Mouse (Mus musculus) spleen, postnatal 36 days (tissue): ENCODE data around the gene Slit3.

Experiments
- DNase-seq, 2 experiments: peaks; one replicate each; pipeline ENCODE4 v3.0.0; 2022; ENCODE audit warnings: low spot score in 2 of 2, mixed read lengths in 1 of 2

Slit3 gene

DNA sequence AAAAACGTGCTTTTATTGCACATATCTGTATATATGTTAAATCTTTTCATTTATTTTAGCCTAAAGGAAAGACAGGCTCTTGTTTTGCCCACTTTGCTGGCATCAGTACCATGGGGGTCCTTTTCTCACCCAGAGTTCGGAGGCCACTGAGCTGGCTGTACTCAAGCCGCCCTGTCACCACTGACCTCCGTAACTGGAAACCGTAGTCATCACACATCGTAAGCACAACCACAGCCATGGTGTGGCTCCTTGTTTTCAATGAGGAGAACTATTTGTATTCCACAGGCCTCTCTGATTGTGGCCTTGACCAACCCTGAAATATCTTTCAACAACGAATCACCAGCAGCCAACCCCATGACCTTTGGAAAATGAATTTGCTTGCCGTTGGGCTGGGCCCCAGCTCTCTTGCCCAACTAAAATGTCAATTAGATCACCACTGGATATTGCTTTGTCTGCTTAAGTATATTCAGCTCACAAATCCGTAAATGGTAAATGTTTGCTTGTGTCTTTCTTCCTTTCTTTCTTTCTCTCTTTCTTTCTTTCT is 405.3 kb downstream of the Slit3 start:
- DNase-seq: no peak

DNA sequence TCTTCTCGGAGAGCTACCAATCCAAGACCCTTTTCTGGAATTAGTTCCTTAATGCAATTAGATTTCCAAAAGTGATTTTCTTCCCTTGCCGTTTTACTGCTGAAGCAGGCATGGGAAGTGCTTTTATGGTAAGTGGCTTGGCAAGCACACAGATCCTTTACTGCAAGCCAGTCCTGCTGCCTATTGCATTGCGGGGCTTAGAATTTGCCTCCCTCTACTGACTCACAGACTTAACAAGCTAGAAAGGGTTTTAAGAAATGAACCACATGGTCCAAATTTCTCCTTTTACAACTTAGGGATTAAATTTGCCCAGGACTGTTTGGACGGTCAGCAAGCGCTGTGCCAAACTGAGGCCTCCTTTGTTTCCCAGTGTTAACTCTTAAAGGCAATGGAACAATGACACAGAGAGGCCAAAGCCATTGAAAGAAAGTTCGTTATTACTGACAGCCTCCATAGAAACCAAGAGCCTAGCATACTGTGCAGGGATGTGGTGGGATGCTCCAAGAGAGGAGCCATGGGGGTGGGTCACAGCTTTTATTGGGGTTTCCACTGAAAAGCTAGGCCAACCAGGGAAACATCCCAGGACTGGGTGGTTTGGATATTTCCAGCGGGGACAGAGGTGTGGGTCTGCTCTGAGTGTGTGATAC is 406.9 kb downstream of the Slit3 start:
- DNase-seq: no peak

DNA sequence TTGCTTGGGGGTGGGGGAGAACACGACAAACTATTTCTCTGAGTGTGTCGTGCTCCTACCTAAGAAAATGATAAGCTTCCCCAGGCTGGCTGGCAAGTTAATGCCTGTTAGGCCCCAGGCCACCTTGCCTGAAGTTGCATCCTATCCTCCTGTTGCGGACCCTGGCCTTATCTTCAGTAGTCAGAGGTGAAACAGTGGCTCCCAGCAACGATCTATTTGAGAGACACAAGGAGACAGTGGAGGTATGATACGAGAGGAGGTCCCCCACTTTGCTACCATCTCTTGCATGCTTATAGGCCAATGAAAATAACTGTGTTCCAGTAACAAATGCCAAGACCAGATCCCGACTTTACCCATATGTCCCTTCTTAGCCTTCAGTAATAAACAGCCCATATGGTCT is 414.0 kb downstream of the Slit3 start:
- DNase-seq: no peak

DNA sequence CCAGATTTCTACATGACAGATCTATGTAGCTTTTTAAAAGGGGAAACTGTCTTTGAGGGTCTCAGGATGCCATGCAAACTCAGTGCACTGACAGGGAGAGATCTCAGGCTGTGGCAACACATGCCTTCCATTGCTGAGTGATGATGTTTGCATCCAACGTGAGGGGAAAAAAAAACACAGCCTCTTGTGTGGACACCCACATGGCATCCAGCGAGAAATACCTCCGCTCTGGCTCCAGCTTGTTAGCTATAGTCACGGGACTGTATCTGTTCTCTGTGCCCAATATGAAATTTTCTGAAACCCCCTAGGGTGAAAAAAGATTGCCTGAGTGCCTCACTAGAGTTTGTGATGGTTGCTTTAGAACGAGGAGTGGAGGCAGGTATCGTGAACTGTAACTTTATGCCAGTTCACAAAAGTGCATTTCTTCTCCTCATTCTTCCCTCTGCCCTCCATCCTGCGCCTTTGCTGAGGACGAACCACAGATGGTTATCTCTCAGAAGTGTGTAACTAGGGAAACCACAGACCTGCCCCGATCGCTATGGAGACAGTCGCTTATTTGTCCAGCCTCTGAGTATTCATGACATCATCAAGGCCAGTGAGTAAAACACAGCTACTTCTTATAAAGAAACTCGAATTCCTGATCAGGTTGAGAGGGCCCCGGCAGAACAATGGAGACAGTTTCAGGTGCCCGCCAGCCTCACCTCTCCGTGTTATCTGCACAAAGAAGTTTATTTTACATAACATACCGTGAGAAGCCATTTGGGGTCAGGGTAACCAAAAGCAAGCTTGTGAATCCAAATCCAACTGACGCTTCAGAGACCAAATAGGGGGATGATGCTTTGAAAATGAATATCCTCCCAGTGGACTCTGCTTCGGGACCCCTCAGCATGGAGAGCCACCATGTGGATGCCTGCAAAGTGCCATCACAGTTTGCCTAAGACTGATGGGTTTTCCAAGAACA is 416.4 kb downstream of the Slit3 start:
- no peak for DNase-seq

DNA sequence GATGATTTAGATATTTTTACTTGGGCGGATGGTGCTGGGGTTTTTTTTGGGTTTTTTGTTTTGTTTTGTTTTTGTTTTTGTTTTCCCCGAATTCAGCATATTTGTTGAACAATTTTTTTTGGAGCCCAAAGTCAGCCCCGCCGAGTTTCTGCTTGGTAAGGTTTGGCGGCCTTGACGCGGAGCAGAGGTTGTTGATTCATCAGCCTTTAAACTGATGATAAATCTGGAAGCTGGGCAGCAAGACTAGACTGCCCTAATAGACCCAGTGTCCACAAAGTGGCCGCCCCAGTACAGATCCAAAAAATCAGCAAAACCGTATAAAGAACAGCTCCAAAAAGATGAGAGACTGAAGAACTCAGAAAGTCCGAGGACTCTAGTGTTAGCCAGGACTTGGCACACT is 421.7 kb downstream of the Slit3 start:
- DNase-seq: no peak

DNA sequence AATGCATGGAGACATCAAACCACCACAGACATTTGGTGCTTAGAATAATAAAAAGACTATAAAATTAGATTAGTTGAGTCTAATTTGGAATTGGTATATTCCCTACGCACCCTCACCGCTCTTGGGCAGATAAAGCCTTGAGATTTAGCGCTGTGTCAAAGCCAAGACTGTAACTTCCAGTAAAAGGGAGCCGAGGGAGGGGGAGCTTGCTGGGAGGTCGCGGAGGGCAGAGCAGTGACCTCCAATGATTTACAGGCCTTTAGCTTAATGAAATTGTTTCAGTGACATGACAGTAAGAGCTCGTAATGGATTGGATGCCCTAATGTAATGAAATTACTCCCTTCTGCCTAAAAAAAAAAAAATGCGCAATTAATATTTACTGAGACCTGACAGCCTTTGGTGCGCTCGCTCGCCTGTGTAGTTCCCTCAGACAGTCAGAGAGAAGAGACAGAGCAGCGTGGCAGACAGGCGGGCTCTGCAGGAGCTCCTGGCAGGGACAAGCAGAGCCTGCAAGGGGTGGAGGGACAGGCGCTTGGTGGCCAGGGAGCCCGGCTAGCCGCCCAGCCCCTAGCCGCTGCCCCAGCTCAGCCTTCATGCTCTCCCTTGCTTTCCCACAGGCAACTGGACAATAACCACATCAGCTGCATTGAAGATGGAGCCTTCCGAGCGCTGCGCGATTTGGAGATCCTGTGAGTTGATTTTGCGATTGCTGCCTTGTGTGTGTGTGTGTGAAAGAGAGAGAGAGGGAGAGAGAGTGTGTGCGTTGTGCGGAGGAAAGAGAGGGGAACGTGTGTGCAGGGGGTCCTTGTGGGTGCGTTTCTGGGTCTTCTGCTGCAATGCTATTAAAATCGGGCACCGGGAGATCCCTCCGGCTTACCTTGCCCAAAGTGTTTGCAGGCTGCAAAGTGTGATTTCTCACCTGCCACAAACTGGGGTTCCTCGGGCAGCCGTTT is 423.4 kb downstream of the Slit3 start:
- DNase-seq: no peak

DNA sequence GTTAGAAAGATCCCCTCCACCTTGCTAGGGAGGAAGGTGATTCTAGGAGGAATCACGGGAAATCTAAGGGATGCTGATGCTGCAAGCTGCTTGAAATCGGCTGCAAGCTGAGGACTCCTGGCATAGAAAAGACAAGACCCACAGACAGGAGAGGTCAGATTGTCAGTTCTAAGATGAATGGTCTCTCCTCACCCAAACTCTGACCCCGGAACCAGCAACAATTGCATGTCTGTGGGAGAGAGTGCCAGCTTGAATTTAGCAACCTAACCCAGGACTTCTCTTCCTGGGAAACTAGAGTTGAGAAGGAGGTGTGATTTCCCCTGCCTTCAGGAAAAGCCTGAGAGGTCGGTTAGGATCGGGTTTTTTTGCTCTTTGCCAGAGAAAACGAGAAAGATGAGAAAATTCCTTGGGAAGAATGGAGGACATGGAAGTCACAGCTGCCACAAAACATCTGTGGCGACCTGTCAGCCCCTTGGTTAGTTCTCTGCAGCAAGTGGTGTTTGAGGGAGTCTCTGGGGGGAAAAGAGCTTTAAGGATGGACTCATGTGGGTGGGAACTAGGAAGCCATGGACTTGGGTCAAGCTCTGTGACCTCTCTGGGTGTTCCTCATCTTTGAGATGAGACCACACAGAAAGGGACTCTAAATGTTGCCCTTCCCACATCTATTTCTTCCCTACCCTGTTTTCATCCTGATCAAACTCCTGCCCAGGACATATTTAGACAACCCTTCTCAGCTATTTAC is 425.2 kb downstream of the Slit3 start:
- DNase-seq: no peak

DNA sequence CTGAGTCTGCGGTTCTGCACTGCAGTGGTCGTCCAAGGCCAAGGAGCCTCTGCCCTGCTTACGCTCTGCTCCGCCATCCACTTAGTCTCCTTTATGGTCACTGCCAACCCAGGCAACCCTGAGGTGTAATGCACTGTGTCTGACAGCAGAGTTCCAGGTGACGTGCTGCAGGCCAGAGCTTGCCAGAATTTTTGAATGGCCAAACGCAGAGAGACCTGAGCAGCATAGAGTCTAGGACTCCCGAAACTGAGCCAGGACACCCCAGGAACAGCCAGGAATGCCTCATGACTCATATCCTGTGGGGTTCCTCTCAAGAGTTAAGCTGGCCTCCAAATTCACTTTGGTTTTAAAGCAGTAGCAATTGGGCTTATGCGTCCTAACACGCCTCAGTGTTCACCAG is 429.0 kb downstream of the Slit3 start:
- no peak for DNase-seq

DNA sequence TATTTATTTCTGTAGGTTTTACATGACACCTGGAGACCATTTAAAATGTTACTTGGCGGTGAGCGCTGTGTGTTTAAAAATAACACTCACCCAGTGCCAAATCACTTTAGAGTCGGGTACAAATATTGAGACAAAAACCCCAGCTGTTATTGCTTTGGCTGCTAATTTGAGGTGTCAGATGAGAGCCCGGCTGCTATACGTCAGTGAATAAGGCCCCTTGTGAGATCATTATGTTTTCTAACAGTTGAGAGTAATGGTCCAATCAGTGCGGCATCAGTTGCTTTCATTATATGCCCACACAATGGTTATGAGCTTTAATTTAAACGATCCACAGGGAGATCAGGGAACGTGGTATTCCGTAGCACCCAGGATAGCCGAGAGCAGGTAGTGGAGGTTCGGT is 435.2 kb downstream of the Slit3 start:
- DNase-seq: no peak

DNA sequence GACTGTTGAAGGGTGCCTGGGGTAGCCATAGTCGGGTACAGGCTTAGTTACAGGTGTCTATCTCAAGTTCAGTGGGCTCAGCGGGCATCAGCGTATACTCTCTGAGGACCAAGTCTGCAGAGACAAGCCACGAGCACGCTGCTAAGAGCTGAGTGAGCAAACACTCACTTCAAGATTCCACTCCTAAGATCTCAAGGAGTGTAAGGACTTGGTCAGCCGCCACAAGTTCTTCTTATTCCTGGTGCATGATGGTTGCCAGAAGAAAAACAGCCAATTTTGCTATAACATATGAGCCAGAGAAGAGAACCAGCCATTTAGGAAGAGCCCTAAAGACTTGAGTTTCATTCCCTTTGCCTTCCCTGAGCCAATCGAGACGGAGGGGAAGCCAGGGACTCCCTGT is 436.5 kb downstream of the Slit3 start:
- DNase-seq: no peak

DNA sequence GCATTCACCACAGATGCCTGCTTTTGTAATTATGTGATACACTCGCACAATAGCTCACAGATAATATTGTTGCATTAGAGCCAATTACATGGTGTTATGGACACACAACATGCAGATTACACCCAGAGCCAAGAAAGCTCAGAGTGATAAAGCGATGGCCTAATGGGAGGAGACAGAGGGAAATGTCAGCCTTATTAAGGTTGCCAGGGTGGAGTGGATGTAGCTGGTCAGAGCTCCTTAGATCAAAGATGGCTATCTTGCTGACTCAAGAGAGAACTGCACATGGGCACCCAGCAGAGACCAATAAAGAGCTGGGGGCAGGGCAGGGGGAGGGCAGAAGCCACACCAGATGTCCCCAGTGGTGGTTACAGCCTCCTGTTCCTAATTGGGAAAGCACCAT is 437.3 kb downstream of the Slit3 start:
- DNase-seq: no peak

DNA sequence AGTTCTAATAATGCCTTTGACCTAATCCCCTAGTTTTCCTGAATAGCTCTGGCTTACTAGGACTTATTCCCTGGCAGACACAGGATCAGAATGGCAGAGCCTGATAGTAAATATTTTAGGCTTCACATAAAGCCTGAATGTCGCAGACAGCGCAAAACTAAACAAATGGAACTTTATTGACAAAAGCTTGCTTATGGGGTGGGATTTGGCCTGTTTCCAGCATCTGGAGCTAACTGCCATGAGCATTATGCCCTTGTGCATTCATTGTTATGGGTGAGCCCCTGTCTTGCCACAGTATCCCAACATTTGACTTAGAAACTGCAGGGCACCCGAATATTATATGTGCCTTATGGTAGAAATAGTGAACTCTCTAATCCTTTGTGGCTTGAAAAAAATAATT is 438.4 kb downstream of the Slit3 start:
- DNase-seq: no peak

DNA sequence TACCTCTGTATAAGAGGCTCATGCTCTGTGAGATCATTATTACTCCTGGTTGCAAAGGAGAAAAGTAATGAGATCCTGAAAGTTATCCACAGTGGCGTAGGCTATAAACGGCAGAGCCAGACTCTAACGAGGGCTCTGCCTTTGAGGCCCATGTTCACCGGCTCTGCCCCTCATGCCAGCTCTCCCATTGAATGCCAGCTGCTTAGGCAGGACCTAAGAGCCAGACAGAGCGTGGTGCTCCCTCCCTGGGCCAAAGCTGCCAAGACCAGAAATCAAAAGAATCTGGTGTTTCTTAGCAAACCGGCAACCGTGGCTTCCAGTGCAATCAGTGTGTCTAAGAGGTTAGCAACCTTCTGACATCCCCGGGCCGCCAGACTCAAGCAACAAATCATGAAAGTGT is 440.7 kb downstream of the Slit3 start:
- no peak for DNase-seq

DNA sequence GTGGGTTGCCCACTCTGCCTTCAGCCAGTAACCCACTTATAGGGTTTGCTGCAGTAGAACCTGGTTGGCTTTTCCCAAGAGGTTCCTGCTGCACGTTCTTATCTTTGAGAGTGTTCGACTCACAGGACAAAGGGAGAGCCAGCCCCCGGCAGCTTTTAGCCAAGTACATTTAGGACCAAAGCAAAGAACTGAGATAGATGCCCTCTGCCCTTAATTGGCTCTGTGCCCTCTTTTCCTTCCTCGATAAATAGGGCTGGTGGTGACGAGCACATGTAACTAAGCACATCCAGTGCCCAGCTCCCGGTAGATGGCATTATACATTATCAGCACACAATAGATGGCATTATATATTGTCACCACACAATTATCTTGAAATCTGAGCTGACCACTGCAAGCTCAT is 444.3 kb downstream of the Slit3 start:
- no peak for DNase-seq

DNA sequence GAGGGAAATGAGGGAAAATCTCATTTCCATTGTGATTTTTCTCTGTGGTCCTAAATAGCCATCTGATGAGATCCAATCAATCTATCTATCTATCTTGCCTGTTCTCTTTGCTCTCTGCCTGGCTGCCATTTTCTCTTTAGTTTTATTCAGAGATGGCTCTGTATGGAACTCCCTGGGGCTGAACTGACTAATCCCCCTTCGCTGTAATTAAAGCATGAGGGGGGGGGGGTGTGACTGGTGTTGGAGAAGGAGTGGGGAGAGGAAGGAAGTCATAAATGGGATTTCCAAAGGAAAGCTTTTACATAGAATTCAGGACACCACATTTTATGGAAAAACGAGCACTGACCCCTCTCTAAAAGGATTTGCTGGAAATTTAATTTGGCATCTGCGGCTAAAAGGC is 445.7 kb downstream of the Slit3 start:
- DNase-seq: no peak

DNA sequence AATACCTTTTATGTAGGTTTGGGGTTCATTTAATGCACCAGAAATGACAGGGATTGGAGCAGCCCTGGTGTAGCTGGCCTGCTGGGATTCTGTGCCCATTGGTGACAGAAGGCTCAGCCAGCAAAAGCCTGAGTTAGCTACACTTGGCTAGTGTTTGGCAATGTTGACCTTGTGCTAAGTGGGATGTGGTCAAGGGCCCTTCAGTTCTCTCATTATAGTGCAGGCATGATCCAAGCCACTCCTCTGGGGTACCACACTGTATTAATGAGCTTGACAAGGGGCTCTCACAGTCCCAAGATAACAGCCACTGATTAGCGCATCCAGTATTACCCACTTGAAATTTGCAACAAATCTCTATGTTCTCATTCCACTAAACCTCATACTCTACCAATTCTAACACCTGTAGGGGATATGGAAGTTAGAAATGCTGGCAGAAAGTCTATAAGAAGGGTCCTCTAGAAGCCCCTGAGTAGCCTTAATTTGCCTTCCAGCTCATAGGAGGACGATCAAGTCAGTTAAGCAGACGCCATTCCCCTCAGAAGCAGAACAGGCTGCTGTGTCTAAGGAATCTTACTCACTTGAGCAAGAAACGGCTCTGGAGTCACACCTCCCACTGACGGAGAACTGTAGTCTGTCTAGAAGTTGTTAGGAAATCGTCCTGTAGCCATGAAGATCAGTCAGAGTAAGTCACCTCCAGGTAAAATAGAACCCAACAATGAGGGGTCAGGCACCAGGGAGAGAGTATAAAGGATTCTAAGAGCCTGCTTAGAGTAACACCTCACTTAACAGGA is 448.3 kb downstream of the Slit3 start:
- DNase-seq: no peak

DNA sequence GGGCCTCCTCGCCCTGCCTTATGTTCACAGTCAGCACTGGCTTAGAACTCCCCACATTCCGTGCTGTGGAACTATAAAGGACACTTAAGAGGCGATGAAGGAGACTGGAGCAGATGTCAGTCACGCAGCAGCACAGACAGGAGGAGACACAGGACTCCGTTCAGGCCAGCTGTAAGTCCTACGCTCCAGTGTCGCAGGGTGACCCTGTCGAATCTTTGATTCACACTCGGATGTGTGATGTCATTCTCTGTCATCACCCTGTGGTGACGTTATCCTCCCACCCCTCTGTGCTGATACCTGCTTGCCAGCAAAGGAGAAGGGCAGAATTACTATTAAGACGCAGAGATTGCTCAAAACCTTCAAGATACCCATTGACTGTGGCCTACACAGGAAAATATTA is 448.9 kb downstream of the Slit3 start:
- no peak for DNase-seq

DNA sequence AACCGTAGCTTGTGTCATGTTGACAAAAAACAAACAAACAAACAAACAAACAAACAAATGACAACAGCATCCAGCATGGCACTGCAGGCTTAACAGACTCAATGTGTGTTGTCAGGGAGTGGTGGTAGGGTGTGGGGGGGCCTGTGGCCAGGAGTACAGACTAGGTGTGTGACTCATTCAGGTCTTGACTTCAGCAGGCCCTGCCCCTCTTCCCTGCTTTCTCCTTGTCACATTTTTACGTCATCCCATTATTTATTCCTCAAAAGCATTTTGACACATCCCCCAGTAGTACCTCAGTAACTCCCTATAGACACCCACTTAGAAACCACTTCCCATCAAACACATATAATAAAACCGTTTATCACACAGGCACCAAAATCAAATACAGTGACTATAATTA is 450.9 kb downstream of the Slit3 start:
- DNase-seq: no peak

DNA sequence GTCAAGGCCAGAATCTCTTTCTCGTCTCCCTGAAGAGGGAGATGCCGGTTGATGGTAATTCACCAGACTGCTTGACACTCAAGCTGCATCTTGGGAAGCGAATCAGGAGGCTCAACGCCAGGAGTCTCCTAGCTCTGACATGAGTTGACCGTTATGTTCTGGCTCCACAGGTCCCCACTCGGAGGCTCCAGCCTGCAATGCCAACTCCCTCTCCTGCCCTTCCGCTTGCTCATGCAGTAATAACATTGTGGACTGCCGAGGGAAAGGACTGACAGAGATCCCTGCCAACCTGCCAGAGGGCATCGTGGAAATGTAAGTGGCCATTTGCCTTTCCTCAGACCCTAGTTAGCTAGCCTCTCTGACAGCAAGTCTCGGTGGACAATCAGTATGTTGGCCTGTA is 457.8 kb downstream of the Slit3 start:
- no peak for DNase-seq

DNA sequence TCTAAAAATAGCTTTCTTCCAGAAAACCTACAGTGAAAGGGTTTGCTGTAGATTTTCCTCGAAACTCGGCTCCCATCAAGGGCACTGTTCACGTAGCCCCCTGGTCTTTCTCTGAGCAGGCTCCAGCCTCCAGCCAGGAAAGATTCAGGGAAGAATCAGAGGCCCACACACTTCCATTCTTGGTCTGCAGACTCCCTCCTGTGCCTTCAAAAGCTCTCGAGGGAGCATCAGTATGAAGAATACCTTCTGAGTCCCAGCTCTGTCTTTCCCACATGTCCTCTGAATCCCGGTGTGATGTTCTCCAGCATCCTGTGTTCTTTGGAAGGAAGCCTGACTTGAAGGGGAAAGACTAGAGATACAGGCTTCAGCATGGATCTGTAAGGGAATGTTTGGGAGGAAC is 461.6 kb downstream of the Slit3 start:
- no peak for DNase-seq
